Mouse (Mus musculus) adrenal gland (tissue): Measurements from ENCODE around the gene E2f2.

Experiments
- intact Hi-C: fragments of 180-260 bp; cut with DNase I; formaldehyde crosslinking; loops from one replicate; pipeline ENCODE4 v1.15.1; 2025

The E2f2 gene

DNA sequence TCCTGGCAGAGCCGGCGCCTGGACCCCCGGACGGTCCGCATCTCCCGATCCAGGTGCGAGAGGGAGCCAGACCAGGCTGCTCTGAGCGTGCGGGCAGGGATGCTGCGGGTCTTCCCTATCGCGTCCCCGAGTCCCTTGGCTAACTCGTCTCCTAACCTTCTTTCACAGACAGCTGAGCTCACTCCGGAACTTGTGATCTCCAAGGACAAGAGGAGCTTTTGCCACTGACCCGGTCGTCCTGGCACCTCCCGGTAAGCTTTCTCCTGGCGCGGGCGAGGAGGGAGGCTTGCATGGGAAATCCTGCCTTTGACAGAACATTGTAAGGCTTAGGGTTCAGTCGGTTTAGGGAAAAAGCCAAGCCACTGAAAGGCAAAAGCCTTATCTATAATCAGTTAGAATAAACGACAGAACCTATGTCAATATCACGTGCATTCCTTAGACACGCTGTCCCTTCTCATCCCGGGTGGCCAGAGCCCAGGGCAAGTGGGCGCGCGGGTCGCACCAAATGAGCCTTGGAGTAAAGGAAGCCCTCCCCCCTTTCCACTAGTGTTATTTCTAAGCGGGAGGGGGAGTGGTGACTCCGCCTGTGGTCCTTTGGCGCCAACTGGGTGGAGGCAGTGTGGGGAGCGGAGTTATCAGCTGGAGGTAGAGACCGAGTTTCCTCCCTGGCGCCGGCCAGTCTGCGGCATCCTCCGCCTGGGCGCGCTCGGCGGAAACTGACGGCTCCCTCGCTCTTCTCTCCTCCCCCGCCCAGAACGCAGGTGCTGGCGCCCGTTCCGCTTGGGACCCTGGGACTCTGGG, 27.9 kb upstream of the E2f2 start:
- intact Hi-C loops: no loop called here

DNA sequence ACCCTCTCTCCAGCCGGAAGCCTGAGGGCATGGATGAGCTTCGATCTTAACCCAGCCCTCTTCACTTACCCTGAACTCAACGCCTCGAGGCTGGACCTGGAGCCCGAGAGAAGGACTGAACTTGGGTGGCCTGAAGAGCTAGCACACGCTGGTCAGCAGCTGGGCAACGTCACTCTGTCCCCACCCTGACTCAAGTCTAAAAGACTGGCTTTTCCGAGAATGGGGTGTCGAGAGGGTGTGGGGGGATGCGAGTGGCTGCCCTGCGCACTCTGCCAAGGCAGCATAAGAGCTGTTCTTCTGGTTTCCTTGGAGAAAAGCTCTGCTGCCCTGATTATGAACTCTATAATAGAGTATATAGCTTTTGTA, 27.3 kb upstream of the E2f2 start:
- intact Hi-C loops: no loop called here

DNA sequence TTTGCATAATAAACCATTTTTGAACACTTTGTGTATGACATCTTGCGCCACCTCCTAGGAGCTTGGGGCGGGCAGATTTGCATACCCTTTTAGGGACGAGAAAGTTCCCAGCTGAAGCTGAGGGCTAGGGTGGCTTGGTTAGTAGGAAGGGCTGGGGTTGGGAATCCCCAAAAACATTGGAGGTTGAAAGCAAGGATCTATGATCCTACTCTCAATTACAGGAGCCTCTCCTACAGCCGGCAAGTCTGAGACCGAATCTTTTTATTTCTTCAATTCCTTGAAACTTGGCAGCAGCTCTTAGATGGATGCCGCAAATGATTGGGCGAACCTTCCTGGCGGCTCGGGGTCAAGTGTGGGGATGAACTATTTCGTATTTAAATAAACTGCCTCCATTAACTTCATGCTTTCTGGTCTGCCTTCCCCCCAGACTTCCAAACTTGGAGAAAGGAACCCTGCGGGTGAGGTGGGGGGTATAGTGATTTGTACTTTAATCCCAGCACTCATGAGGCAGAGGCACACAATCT, 26.8 kb upstream of the E2f2 start:
- intact Hi-C loops: no loop called here

DNA sequence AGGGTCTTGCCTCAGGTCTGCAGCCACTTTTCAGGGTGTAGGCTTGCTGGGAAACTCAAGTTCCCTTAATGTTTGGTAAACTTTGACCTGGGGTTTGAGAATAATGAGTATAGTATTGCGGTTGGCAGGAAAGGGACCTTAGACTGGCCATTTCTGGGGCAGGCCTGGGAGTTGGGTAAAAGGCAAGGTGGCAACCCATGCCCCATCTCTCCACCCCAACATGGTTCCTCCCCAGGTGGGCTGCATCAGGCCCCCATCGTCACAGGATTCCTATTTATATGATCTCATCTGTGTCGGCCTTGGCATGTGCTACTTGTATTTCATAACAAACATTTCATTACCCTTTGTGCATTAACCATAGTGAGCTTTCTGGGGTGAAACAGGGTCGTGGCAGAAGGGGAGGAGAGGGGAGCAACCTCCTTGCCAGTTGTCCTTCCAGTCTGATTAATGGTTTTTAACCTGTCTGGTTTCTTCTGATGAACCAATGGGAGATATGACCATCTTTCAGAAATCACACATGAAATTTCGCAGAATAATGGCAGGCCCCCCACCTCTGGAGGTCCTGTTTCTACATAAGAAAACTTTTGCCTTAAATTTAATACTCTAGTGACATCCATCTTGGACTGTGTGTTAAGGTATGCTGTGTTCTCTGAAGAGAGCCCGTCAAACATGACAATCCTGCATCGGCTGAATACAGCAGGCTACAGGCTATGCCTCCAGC, 26.0 kb upstream of the E2f2 start:
- intact Hi-C loops: no loop called here

- intact Hi-C loops: no loop called here
Measured at GRCm38 (mm10) chr4:136146712-136147154, 25.5 kb upstream of the E2f2 start.

DNA sequence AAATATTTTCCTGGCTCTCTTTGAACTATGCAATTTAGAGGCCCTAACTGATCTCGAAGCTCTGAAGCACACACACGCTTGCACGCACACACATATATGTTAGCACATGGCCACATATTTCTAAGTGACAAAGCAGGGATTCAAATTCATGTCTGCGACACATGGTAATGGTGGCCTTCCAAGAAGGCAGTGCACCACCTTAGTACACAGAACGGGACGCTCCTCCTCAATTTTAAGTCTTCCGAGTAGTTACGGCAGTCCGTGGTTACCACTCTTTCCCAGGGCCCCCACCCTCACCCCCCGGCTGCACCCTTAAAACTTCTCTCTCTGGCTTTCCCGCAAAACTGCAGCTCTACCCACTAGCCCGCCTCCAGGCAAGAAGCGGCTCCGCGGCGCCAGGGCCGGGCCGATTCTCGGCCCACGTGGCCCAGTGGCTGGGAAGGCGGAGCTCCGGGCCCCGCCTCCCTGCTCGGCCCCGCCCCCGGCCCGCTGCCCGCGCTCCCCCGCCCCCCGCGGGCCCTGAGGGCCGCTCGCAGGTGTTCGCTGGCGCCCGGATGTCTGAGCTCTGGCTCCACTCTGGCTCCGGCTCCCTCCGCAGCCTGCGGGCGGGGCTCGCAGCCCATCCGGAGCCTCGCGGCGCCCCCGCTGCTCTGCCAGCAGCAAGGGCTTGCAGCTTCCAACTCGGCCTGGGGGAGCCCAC, 24.6 kb upstream of the E2f2 start:
- intact Hi-C loops: no loop called here

DNA sequence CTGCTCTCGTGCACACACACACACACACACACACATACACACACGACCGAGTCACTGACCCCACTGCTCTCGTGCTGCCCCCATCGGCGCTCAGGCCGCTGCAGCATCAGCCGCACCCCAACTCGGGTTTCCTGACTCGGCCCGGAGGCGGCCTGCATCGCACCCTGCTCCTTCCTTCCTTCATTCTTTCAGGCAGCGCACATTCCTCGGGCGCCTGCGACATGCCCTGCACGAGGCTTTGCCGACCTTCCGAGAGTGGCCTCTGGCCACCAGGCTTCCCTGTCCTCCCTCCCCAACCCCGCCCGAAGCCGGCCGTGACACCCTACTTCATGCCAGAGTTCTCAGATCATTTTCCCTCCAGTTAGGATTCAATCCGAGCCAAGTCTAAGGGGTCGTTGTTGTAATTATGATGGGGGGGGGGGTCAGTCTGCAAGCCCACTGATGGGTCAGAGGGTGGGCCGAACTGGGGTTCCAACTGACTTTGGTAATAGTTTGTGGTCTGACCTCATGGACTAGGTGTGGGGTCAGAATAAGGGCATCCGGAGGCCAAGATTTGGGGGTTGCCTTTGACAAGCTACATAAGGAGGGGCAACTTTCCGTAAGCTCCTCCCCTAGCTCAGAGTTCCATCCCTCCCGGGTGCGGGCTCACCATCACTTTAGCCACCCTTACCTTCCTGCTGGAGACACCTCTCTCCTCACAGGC, 23.7 kb upstream of the E2f2 start:
- intact Hi-C loops: no loop called here

- intact Hi-C loops: no loop called here
Measured at GRCm38 (mm10) chr4:136149045-136149379, 23.2 kb upstream of the E2f2 start.

DNA sequence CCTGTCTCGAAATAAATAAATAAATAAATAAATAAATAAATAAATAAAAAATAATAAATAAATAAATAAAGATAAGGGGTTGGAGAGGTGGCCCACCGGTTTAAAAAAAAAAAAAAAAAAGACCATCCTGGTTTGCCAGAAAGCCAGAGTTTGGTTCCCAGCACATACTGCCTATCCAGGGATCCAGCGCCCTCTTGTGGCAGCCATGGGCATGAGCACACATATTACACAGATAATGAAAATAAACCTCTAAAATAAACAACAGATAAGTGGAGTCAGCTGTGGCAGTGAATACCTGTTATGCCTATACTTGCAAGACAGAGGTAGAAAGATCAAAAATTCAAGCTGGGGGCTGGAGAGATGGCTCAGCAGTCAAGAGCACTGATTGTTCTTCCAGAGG, 22.5 kb upstream of the E2f2 start:
- intact Hi-C loops: loop anchor here (2.0 to 10.0 kb wide), 2 partner anchors 79 to 185 kb away; partner anchors contain the start of gene Gale

DNA sequence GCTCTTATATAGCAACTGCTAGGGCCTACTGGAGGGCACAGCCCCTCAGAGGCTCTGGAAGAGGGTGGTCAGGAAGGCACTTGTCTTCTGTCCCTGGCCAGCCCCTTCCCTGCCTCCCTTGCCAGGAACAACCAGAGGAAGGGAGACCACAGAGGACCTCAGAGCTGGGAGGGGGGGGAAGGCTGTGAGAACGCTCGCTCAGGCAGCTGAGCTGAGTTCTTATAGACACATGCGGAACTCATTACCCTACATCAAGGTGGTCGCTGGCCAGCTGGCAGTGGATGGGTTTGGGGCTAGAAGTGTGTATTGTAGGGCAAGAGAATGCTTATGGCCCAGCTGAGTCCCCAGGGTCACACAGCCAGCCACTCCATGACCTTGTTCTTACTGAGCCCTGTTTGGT, 21.6 kb upstream of the E2f2 start:
- intact Hi-C loops: loop anchor here (2.0 to 10.0 kb wide), 2 partner anchors 80 to 186 kb away; partner anchors contain the start of gene Gale

DNA sequence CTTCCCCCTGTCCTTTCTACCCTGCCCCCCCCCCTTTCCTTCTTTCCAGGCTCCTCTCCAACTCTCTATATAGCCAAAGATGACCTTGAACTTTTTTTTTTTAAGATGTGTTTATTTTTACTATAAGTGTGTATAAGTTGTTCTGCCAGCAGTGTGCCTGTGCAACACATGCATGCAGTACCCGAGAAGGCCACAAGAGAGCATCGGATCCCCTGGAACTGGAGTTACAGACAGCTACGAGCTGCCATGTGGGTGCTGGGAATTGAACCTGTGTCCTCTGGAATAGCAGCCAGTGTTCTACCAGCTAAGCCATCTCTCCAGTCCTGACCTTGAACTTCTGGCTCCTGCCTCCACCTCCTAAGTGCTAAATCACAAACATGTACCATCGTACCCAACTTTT, 19.4 kb upstream of the E2f2 start:
- intact Hi-C loops: loop anchor here (10.0 kb wide), 1 partner anchor 188 kb away; the partner anchor contains the start of gene Gale

DNA sequence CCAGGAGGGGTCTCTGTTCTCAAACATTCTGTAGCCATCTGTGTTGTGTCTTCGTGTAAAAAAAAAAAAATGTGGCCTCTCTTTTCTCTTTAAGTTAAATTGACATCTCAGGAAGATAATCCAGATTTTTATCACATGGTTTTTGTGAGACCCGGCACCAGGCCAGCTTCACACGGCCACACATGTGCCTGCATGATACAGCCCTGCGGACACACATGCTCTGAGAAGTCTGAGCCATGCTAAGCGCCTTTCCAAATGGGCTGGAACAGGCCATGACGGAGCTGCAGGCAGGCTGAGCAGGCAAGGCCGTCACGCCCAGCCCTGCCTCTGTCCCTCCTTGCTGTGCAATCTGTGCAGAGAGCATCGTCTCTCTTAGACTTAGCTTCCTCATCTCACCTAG, 17.7 kb upstream of the E2f2 start:
- intact Hi-C loops: loop anchor here (10.0 kb wide), 1 partner anchor 190 kb away; the partner anchor contains the start of gene Gale

DNA sequence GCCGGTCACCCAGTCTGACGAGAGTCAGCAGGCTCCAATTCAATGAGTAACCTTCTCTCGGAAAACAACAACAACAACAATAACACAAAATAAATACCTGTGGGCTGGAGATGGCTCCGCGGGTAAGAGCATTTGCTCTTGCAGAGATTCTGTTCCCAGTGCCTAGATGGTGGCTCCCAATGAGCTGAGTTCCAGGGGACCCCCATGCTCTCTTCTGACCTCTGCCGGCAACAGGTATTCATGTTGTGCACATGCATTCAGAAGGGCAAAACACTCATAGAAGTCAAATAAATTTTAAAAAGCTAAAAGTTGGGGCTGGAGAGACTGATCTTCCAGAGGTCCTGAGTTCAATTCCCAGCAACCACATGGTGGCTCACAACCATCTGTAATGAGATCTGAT, 13.7 kb upstream of the E2f2 start:
- intact Hi-C loops: loop anchor here (2.0 to 10.0 kb wide), 2 partner anchors 88 to 194 kb away; partner anchors contain the start of gene Gale

DNA sequence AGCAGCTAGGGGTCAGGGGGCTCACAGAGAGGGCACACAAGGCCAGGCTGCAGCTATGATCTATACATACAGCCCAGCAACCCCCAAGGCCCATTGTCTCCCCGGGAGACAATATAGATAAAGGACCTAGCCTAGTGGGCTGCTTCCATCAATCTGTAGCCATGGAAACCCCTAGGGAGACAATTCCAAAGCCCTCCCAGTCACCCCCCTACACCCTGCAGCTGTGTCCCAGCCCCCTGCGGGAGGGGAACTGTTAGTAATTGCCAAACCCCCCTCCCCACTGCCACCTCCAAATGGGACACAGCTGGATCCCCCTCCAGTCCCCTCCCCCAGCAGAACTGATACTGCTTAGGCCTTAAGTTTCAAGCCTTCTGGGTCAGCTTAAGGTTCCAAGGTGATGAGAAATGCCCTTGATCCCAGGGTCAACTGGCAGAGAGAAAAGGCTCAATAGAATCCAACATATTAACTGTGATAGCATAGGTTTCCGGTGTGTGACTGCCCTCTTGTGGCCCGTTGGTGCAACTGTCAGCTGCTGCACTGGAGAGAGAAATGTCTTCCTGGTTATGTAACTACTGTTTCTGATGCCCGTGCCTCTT, 12.3 kb upstream of the E2f2 start:
- intact Hi-C loops: loop anchor here (2.0 to 10.0 kb wide), 2 partner anchors 89 to 195 kb away; partner anchors contain the start of gene Gale

DNA sequence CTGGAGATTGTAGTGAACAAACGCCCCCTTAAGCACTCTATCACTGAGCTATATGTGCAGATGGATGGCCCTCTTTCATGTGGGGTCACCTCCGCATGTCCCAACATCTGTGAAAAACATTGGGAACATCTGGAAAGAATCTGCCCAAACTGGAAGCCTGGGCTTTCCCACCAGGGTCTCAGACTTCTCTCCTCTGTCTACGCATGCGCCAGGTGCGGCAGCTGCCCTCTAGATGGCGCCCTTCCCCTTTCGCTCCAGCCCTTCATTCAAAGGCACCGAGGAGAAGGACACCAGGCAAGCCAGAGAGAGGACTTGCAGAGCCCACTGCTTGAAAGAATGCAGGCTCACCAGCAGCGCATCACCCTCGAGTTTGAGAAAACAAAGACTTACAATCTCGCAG, 8.7 kb upstream of the E2f2 start:
- intact Hi-C loops: no loop called here

DNA sequence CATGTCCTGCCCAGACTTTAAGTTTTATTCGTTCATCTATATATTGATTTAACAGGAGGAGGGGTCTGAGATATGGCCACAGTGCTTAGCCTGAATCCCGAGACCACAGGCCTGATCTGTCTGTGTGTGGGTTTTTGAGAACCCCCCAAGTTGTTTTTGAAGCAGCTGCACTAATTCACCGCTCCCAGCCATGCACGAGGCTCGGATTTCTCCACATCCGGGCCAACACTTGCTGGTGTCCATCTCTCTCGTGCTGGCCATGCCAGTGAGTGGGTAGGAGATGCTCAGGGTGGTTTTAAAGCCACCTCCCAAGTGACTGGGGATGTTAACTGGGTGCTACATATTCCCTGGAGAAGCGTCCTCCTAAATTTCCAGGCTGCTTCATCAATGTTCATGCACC, 7.2 kb upstream of the E2f2 start:
- intact Hi-C loops: loop anchor here (1.0 kb wide), 1 partner anchor 35 kb away; no protein-coding TSS in a partner anchor

GRCm38 (mm10) chr4:136167701-136168100, 4.5 kb upstream of the E2f2 start:
- intact Hi-C loops: no loop called here

GRCm38 (mm10) chr4:136170401-136170800, 1.8 kb upstream of the E2f2 start:
- intact Hi-C loops: no loop called here

- intact Hi-C loops: no loop called here
Measured at GRCm38 (mm10) chr4:136171455-136171854, 739 bp upstream of the E2f2 start.

DNA sequence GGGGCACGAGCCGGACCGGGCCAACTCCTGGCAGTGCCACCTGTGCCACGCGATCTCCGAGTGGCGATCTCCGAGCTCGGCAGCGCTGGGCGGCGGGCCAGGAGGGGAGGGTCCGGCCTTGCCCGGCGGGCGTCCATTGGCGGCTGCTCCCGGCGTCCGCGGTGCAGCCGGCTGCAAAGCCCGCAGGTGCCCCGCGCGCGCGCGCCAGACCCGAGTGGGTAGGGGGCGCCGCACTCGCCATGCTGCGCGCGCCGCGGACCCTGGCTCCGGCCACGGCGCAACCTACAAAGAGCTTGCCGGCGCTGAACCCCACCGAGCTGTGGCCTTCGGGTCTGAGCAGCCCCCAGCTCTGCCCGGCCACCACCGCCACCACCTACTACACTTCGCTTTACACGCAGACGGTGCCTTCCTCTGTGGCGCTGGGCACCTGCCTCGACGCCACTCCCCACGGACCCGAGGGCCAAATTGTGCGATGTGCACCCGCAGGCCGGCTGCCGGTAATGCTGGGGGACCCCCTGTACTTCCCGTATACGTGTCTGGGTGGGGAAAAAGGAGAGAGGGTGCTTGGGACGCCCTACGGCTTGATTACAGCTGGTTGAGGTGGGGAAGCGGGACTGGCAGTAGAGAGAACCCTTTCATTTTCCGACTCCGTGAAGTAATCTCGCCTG, 482 bp downstream of the E2f2 start:
- intact Hi-C loops: no loop called here
